Mouse (Mus musculus) embryo, embryonic 9.5 days (tissue): ENCODE results near the gene Cdk15.
A peak's percentile ranks its signal among the peaks of the same experiment; 100 is the strongest.

ENCODE experiments used
- DNase-seq: peaks from one replicate; pipeline ENCODE4 v3.0.0-alpha.2; 2017; ENCODE audit errors: extremely low spot score

Gene Cdk15

DNA sequence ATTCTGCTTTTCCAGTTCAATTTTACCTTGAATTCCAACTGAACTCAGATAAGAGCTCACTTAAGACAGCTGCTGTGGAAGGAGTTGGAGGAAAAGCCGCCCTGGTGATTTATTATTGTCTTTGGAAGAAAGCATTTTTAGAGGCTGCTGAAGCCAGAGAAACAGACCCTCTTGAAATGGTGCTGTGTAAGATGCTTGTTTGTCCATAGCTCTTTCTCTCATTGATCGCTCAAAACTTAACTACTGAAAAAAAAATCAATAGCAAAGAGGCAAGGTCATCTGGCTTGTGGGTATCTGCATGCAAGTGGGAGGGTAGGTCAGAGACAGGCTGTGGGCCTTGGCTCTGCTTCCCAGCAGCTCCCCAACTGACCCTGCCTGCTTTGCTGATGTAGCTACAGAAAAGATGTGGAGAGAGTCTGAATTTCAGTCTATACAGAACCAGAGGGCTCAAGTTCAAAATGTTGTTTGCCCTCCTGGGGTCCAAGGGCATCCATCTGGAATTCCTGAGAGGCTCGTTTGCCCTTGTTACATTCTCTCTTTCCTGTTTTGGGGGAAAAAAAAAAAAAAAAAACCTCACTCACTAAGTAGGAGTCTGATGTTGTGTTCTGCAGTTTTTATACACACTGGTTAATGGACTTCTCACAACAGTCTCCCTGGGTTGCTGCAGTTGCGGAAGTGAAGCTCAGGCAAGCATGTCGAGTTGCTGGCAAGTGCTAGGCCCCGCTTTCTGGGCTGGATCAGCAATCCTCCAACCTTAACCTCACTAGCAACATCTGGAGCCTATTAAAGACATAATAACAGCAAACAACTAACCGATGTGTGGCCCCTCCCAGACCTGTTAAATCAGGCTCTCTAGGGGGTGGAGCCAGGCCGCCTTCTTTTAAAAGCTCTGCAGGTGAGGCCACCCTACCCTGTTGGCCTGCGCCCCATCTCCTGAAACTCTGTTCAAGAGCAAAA lies 65.5 kb downstream of the Cdk15 start:
- DNase-seq, result peak; percentile 46

DNA sequence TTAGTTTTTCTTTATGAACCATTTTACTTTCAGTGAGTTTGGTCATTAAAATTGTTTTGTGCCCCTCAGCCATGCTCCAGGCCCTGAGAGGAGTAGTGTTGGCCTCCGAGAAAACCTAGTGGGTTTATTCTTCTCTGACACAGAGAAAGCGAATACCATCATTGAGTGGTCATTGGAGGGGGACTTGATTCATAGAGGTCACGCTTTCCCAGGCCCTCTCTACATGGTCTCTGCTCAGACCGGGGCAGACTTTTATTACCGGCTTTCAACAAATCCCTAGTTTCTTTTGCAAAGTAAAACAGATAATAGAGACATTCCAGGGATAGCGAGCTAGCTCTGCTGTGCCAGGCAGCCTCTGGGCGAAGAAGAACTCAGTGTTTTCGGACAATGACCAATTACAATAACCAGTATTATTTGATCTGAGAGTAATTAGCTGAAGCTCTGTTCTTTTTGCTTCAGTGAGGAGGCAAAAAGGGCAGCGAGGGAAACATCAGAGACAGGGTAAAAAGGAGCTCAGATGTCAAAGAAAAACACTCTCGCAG lies 70.2 kb downstream of the Cdk15 start:
- peak; percentile 59 for DNase-seq

DNA sequence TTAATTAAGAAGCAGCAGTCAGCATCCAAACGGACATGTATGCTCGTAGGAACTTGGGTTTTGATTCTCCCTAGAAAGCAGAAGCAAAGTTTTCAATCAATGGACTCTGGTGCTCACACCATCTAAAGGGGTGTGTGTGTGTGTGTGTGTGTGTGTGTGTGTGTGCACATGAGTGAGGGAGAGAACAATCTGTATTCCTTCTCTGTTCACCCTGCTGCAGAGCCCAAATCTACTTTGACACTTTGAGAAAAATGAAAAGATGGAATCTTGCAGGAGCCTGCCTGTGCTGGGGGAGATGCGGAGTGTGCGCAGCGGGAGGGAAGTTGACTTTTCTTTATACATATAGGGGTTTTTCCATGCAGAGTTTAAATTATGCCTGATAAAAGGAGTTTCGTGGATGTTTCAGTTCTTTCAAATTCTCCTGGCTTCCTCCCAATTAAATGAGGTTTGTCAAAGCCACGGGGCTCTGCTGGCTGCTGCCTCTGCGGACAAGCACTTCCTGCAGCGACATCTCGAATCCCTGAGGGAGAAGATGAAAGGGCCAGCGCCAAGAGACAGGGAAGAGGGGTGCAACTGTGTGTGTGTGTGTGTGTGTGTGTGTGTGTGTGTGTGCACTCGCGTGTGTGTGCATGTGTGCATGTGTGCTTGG lies 76.2 kb downstream of the Cdk15 start:
- no peak for DNase-seq

DNA sequence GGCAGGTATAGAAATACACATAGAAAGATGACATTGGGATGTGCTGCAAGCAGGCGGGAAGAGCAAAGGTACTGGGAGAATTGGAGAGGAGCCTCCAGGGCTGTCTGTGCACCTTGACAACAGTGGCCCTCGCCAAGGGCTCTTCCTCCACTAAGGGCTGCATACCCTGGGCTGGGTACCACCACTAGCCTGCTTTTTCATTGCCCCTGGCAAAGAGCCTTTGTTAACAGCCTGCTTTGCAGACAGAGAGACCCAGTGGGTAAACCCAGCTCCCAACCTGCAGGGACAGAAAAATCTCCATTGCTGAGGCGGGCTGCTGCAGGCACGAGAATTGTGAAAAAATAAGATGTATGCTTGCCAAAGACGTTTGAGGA lies 76.7 kb downstream of the Cdk15 start:
- no peak for DNase-seq

DNA sequence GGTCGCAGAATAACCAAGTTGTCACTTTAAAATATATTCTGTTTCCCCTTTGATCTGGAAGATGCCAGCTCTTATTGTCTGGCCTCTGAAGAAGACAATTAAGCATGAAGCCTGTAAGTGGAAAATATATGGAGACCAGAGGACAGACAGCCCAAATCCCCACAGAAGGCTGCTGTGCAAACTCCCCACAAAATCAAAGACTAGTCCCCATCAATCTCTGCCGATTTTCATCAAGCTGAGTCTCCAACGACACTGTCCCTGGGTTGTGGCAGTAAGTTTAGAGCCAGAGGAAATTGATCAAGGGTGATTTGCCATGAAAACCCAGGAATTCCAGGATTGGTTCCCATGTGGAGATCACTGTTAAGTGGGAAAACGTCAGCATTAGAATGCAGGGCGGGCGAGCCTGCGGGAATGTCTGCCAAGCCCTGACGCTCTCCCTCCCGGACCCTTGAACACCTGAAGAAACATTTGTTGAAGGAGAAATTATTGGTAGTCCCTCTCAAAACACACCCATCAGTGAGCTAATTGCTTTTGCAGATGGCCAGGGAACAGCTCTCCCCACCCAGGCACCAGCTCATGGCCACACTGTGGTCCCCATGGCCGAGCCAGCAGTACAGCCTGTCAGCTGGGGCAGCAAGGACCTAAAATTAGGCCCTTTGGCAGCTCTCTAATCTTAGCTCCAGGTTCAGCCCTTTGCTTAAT lies 77.3 kb downstream of the Cdk15 start:
- DNase-seq, result peak; percentile 64

DNA sequence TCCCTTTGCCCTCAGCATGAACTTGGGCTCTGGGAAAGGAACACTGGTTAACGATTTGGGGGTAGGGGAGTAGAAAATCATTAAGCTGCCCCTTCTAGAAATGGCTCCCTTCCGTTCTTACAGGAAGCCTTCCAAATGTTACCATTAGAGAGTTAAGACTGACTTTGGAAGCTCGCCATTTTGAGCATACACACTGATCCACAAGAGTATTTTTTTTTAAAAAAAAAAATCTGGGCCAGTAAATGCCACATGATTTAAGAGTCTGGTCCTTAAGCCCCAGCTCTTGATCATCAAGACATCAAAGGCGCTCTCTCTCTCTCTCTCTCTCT lies 77.8 kb downstream of the Cdk15 start:
- DNase-seq, result no peak

DNA sequence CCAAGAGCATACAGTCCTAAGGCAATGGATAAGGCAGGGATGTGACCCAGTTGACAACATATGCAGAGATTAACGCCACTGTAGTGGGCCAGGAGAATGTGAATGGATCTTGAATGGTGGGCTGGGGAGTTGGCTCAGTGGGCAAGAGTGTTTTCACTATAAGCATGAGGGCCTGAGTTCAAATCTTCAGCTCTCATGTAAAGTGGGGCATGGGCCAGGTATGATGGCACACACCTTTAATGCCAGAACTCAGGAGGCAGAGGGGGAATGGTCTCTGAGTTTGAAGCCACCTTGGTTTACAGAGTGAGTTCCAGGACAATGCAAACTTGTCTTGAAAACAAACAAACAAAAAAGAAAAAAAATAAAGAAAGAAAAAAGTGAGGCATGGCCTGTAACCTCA lies 79.5 kb downstream of the Cdk15 start:
- DNase-seq, result no peak

DNA sequence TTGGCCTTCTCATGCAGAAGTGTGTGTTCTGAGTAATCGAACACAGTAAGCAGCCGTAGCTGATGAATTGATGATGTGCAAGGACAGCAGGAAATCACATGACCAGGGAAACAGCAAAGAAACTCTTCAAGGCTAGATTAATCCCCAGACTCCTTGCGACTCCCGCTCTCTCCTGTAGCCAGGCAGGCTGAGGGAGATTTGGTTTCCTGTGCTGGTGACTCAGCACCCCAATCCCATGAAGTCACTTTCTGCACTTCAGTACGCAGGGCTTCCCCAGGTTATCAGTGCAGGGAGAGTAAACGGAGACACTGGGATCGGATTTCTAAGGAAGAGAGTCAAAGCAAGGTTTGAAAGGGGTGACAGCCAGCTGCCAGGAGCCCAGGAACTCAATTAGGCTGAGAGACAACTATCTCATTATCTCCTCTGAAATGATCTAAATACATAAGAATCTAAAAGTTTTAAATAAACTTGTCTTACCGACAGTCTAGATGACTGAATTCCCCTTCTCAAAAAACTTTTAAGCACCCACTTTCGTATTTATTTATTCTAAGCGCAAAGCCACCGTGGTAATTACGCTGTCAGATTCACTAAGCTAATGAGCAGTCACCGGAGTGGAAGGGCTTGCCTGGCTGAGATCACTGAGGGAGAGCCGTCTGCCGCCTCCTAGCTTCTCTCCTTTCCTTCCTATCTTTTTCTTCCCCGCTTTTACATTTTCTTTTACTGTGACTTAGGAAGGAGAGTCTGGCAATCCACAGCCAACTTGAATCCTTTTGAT lies 84.3 kb downstream of the Cdk15 start:
- peak; percentile 64 for DNase-seq

DNA sequence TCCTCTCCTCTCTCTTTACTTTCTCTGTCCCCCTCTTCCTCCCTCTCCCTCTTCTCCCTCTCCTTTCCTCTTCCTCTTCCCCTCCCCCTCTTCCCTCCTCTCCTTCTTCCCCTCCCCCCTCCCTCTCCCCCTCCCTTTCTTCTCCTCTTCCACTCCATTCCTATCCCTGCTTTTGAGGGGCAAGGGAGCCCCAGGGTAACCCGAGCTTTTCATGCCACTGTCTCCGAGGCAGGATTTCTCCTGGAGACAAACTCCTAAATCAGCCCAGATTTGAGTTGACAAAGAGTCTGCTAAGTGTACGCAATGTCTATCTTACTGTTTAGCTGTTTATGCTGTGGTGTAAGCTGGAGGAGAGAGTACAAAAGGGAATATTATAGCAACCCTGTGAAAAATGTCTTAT lies 85.0 kb downstream of the Cdk15 start:
- DNase-seq, result peak; percentile 39

DNA sequence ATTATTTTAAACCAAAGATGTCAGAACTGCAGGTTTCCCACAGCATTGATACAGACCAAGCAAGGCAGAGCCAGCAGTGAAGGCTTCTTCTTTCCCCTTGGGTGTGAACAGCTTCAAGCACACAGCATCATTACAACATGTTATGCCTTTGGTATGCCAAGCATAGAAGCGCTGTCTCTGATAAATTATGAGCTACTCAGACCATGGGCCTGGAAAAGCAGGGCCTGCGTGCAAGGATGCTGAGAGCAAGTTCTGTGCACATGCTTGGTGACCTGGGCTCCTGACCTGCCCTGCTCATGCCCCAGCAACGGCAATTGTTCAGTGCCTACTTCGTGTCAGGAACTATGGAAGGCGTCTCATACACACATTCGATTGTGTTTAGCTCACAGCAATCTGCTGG lies 85.4 kb downstream of the Cdk15 start:
- no peak for DNase-seq

DNA sequence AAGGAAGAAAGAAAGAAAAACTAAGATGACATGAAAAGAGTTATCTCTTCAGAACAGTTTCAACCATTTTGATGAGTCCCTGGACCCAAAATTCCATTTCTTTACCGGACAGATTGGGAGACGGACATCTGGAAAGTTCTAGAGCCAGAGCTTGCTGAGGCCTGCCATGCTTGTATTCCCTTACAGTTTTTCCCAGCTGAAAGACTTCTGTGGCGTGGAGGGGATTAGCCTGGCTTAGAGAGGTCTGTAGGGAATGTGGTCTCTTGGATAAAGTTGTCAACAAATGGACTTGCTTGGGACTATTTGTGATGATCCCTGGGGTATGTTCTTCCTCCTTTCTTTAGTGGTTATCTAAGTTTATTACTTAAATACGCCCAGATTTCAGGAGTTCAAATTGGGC lies 96.0 kb downstream of the Cdk15 start:
- DNase-seq, result no peak

DNA sequence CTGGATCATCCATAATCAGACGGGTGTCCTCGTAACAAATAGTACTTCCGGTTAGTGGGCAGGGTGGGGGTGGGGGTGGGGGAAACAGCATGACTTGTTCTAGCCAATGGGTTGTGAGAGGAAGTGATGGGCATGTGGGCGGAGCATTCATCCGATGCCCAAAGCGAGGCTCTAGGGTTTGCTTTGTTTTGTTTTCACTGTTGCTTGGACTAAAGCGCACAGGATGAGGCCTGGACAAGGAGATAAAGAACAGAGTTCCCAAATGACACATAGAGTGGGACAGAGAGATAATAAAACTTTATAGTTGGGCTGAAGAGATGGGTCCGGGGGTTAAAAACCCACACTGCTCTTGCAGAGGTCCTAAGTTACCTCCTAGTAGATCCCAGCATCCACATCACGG lies 98.7 kb downstream of the Cdk15 start:
- no peak for DNase-seq

DNA sequence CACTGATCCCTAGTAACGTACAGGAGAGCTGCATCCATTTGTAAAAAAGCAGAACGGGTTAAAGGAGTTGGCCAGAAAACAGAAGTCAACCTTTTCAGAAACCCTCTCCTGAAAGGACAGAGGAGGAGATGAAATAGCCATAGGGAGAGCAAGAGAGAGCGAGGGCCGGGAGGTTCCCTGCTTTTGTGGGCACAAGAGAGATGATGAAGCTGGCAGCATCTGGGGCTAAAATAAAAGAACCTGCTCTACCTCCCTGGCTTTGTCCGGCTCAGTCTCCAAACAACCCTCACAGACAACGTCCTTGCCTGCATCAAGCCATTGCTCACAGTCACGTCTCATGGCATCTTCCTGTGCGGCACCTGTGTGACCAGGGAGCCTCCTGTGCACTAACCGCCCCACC lies 102.4 kb downstream of the Cdk15 start:
- no peak for DNase-seq

DNA sequence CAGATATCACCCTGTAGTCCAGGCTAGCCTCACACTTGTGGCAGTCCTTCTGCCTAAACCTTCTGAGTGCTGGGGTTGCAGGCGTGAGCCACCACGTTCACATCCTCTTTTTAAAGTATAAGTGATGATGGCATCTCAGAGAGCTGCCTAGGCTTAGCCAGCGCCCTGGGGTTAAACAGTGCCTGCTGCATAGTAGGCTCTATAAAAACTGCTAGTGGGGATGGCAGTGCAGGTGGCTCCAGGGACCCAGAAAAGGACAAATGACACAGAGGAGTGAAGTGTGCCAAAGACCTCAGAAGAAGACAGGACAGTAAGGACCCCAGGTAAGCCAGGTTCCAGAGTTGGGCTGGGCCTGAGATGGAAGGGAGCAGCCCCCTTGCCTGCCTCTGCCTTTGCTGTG lies 104.1 kb downstream of the Cdk15 start:
- DNase-seq, result no peak

DNA sequence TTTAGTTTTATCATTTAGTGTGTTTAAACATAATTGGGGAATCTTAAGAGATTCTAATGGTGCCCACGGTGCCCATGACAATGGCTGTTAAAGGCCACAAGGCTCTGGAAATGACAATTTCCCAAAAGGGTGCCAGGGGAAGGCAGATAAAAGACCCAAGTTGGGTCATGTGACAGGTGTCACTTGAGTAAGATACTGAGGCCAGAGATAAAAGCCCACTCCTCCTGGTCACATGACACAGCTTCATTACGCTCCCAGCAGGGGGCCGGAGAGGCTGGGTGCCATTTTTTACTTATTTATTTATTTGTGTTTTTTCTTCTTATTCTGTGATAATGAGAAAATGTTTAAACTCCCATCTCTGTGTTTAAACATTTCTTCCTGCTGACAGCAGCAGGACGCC lies 104.8 kb downstream of the Cdk15 start:
- DNase-seq, result no peak

DNA sequence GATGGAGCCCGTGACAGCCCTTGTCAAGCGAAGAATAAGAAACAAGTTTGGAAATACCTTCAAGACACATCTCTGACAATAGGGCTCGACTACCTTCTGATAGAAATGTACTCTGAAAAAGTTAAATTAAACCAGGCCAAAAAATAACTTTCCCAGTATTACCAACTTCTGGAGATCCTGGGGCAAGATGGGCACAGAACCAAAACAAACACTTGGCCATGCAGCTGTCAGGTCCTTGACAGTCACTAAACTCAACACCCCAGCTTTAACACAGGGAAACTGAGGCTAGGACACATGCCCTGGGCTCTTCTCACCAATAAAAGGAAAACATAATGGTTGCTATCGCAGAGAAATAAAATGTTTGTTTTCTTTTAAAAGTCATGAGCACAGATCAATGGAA lies 105.3 kb downstream of the Cdk15 start:
- DNase-seq, result no peak

DNA sequence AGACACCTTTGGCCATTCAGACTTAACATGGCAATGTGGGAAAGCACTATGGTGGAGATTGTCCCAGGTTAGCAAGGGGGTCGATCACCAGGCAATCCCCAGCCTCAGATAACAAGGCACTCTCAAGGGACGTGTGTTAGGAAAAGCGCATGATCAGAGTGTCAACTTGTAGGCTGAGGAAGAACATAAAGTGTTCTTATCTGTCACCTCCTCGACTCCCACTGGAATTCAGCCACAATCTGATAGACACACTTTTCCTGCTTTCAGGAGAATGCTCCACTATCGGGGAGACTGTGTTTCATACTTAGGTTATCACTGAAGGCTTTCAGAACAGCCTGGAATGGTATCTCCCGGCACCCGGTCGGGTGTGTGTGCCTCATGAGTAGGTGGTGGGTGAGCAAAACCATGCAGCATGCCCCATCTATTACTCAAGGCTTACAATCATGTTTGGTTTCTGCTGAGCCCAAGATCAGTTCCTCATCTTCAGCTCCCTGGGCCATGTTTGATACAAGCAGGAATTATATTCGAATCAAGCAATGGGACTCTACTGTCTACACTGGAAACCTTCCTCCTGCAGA lies 107.8 kb downstream of the Cdk15 start:
- no peak for DNase-seq

DNA sequence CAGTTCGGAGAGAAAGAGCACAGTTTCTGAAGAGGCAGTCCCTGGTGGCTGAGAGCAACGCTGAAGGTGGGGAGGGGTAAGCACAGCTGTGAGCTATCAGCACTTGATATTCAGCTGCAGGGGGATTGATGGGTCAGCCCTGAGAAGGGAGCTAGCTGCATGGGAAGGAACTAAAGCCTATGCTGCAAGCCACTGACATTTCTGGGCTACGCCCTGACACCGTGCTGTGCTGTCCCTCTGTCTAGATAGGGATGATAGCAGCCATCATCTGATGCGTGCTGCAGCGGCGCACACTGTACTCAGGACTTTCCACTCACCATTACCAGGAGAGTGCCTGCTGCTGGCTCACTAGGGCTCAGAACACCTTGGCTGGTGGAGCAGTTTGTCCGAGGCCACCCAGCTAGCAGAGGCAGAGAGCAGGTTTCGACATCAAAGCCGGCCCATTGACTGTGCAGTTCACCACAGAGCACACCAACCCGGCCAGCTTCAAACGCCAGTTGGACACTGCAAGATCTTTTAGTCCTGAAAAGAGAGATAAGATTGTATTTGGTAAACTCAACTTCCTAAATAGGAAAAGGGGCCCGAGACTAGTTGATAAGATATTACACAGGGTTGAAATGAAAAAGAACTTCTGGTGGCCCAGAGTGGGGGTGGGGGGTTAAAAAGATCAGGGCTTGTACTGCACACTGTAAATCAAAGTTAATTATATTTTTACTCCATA lies 111.4 kb downstream of the Cdk15 start:
- peak; percentile 46 for DNase-seq

DNA sequence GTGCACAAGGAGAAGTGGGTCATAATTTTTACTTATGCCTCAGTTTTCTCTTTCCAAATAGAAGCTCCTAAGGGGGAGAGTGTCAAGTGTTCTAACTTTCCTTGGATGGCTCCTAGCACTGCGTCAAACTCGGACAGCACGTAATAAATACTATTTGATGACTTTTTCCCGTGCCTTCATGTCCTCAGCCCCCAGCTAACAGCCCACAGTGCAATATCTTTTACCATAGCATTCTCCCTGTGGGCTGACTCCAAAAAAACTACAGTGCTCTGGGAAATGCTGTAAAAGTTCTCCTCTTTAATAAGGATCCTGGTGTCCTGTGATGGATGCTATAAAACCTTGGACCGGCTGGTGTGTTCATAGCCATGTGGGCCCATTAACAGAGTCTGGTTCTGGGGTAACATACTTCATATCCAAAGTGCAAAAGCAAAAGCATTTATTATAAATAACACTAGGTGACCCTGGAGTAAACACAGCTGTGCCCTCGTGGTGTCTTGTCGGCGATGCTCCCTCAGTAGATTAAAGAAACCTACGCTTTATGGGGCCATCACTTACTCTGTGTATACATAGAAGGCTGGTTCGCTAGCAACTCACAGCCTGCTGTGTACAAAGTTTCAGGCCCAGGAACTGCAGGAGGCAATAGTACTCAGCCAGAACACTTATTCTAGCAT lies 112.1 kb downstream of the Cdk15 start:
- DNase-seq, result no peak

DNA sequence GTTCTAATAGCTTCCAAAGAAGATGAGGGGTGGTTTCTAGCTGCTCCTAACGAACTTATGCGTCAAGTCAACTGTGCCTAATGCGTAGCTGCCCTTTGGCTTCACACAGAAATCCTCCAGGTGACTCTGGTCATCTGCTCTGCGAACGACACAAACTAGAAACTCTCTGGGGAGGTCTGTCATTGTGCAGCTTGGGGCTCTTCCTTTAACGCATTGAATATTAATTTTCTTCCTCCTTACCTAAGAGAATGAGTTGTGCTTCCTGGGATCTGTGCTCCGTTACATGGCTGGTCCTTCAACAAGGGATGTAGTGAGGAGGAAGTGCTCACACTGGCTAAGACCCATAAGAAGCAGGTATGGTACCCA lies 112.6 kb downstream of the Cdk15 start:
- DNase-seq, result no peak
